Mouse (Mus musculus) ES-Bruce4 (cell line): ENCODE results near the gene Lhfpl5. TPM values are rescaled to one million over a fixed set of nuclear protein-coding genes. Genes with fewer than 3 reads are reported as not detected.
A peak's percentile ranks its signal among the peaks of the same experiment; 100 is the strongest.

ENCODE experiments used
- H3K27ac ChIP-seq: 2 replicates; pipeline ENCODE4 v1.5.1; 2012; ENCODE audit warnings: low read length, inconsistent platforms; ENCODE audit not compliant: insufficient read depth
- H3K27me3 ChIP-seq: 2 replicates; pipeline ENCODE4 v1.6.1; 2012; ENCODE audit warnings: mild to moderate bottlenecking, low read length, inconsistent platforms; ENCODE audit not compliant: control insufficient read depth, poor library complexity, insufficient read depth, severe bottlenecking
- H3K36me3 ChIP-seq: 2 replicates; pipeline ENCODE4 v1.6.1; 2012; ENCODE audit warnings: inconsistent platforms, mild to moderate bottlenecking, low read length, moderate library complexity; ENCODE audit not compliant: control insufficient read depth, poor library complexity, insufficient read depth, severe bottlenecking
- H3K4me1 ChIP-seq: one replicate; pipeline ENCODE4 v1.8.1; 2011; ENCODE audit warnings: low read length; ENCODE audit not compliant: control insufficient read depth, insufficient read depth
- H3K4me3 ChIP-seq: 2 replicates; pipeline ENCODE4 v1.5.1; 2011; ENCODE audit warnings: low read depth, mild to moderate bottlenecking, low read length
- H3K9ac ChIP-seq: 2 replicates; pipeline ENCODE4 v1.6.1; 2012; ENCODE audit warnings: low read depth, mild to moderate bottlenecking, inconsistent platforms; ENCODE audit not compliant: poor library complexity, severe bottlenecking
- H3K9me3 ChIP-seq: replicated peaks from 2 replicates; pipeline ENCODE4 v1.6.1; 2012; ENCODE audit warnings: mild to moderate bottlenecking, low read length, inconsistent platforms; ENCODE audit not compliant: control insufficient read depth, poor library complexity, insufficient read depth, severe bottlenecking
- CTCF ChIP-seq: IDR thresholded peaks from one replicate; pipeline ENCODE4 v1.8.1; 2011; ENCODE audit warnings: low read depth, low read length
- EP300 ChIP-seq: IDR thresholded peaks from 2 replicates; pipeline ENCODE4 v1.6.1; 2011; ENCODE audit warnings: low read depth, low read length; ENCODE audit not compliant: insufficient read depth
- POLR2A ChIP-seq: IDR thresholded peaks from one replicate; pipeline ENCODE4 v1.8.1; 2011; ENCODE audit warnings: low read length; ENCODE audit not compliant: insufficient read depth
- polyA plus RNA-seq: library from polyadenylated mRNA; stranded (reverse); fragments of >200 nt; gene quantifications from 2 replicates; pipeline ENCODE4 v1.2.4, GENCODE M21; 2011; ENCODE audit warnings: low read depth; ENCODE audit not compliant: missing spikeins, insufficient read depth, insufficient read length

The Lhfpl5 gene
- polyA plus RNA-seq, 1 experiment: not detected

GRCm38 (mm10) chr17:28615332-28615731 lies 39.9 kb downstream of the Lhfpl5 start:
- Histone ChIP-seq H3K9ac (no peak overlapping the region), H3K4me3 (no peak overlapping the region), H3K4me1 (no peaks in the 10 kb centered on the region), H3K36me3 (peaks cover 21% of the 10 kb centered on the region), H3K9me3 (no peaks in the 10 kb centered on the region), H3K27ac (no peak overlapping the region), H3K27me3 (no peaks in the 10 kb centered on the region)
- TF ChIP-seq EP300: no peak
- TF ChIP-seq POLR2A: no peak
- no peak for TF ChIP-seq CTCF

DNA sequence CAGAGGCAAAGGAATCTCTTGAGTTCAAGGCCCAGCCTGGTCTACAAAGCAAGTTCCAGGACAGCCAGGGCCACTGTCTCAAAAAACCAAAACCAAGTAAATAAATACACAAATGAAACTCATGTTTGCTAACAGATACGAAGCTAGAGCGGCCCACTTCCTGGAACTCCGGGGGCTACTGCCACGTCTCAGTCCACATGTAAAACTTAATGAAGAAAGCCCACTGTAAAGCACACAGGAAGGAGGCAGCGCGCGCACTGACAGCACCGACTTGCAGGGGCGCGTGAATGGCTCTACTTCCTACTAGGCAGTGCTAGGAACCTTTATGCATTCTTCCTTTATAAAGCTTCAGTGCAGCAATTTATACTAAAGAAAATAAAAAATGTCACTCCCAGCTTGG lies 42.2 kb downstream of the Lhfpl5 start:
- H3K4me1 ChIP-seq: no peaks in the 10 kb centered on the region
- no peaks in the 10 kb centered on the region for H3K27me3 ChIP-seq
- no peak overlapping the region for H3K4me3 ChIP-seq
- H3K9me3 ChIP-seq: no peaks in the 10 kb centered on the region
- H3K36me3 ChIP-seq: peaks cover 21% of the 10 kb centered on the region
- H3K9ac ChIP-seq: no peak overlapping the region
- no peak for TF ChIP-seq POLR2A
- TF ChIP-seq CTCF: no peak
- no peak for TF ChIP-seq EP300
- no peak overlapping the region for H3K27ac ChIP-seq

- H3K4me1 ChIP-seq: no peaks in the 10 kb centered on the region
- no peak overlapping the region for H3K27ac ChIP-seq
- H3K9ac ChIP-seq: no peak overlapping the region
- no peak for TF ChIP-seq POLR2A
- no peak for TF ChIP-seq EP300
- TF ChIP-seq CTCF: no peak
- H3K9me3 ChIP-seq: no peaks in the 10 kb centered on the region
- peaks cover 19% of the 10 kb centered on the region for H3K36me3 ChIP-seq
- H3K27me3 ChIP-seq: no peaks in the 10 kb centered on the region
- no peak overlapping the region for H3K4me3 ChIP-seq
Measured at GRCm38 (mm10) chr17:28618124-28618523, 42.7 kb downstream of the Lhfpl5 start.

- H3K27me3 ChIP-seq: no peaks in the 10 kb centered on the region
- H3K4me1 ChIP-seq: no peaks in the 10 kb centered on the region
- no peak overlapping the region for H3K9ac ChIP-seq
- TF ChIP-seq POLR2A (no peak), CTCF (no peak), EP300 (no peak)
- no peak overlapping the region for H3K4me3 ChIP-seq
- H3K36me3 ChIP-seq: peaks cover 19% of the 10 kb centered on the region
- H3K9me3 ChIP-seq: no peaks in the 10 kb centered on the region
- no peak overlapping the region for H3K27ac ChIP-seq
Measured at GRCm38 (mm10) chr17:28618775-28619174, 43.3 kb downstream of the Lhfpl5 start.

DNA sequence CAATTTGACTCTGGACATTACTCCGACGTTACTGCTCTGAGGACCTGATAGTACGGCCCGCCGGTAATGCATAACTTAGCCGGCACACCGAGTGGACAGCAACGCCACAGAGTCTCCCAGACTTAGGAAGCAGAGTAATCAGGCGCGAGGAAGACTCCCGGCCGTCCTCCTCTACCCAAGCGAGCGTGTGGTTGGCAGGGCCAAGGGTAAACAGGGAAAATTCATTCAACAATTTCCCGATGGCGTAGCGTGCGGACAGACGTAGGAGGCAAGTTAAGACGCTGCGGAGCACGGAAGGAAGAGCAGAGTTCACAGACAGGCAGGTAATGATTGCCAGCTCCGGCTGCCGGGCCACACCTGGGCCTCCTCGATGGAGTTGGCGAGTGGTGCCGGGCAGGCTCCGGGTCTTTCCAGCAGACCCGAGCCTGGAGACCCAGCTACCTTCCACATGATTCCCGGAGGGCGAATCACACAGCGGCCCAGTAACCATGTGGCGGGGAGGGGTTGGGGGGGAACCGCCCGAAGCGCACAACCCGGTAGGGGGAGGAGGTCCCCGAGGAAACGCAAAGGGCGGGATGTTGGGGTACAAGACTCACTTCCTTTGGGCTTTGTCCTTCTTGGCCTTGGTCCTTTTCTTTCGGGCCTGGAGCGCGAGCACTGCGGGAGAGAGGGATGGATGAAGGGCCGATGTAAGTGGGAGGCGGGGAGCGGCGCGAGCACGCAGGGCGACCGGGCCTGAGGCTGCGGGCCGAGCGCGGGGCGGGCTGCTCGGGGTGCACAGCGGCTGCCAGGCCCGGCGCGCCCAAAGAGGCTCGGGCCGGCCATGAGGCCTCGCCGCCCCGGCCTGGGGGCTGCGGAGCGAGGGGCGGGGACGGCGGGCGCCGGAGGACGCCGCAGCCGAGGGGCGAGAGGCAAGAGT lies 46.2 kb downstream of the Lhfpl5 start:
- no peaks in the 10 kb centered on the region for H3K27me3 ChIP-seq
- peak overlapping the region; percentile 94 for H3K9ac ChIP-seq
- H3K4me1 ChIP-seq: no peaks in the 10 kb centered on the region
- H3K27ac ChIP-seq: peak overlapping the region; percentile 54
- no peaks in the 10 kb centered on the region for H3K9me3 ChIP-seq
- peaks cover 13% of the 10 kb centered on the region for H3K36me3 ChIP-seq
- TF ChIP-seq CTCF: no peak
- TF ChIP-seq EP300: no peak
- no peak for TF ChIP-seq POLR2A
- H3K4me3 ChIP-seq: peak overlapping the region; percentile 90

GRCm38 (mm10) chr17:28622300-28622759 lies 46.9 kb downstream of the Lhfpl5 start, which contains the start of gene Srpk1:
Gene Srpk1 (minus strand): TSS chr17:28622709.
- Histone ChIP-seq H3K36me3 (peaks cover 10% of the 10 kb centered on the region), H3K9me3 (no peaks in the 10 kb centered on the region), H3K27ac (peak within 1 kb of the TSS; percentile 54)

More at GRCm38 (mm10) chr17:28622300-28622759, 46.9 kb downstream of the Lhfpl5 start, which contains the start of gene Srpk1:
- H3K4me3 ChIP-seq: peak within 1 kb of the TSS; percentile 90
- H3K9ac ChIP-seq: peak within 1 kb of the TSS; percentile 94
- TF ChIP-seq POLR2A: peak; percentile 67
- TF ChIP-seq CTCF: no peak
- no peak for TF ChIP-seq EP300
- no peaks in the 10 kb centered on the region for H3K27me3 ChIP-seq
- no peaks in the 10 kb centered on the region for H3K4me1 ChIP-seq
